Mouse (Mus musculus): ENCODE results near the gene Osbpl3.

Osbpl3 gene

DNA sequence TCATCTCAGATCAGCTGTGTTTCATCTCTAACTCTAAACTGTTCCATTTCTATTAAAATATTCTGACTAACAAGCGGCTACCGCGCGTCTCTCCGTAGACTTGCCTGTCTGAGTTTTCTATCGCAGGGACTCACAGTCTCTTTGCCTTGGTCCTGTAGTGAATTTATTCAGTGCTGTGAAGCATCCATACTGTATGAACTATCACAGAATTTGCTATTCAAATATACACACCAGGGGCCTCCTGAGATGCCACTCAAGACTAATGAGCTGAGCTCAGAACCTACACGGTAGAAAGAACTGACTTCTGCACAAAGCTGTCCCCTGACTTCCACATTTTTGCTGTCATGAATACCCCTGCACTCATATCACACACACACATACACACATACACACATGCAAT lies 154.9 kb downstream of the Osbpl3 start:
- no peak for DNase-seq (ENCODE audit: extremely low read depth, low read depth, low spot score)

DNA sequence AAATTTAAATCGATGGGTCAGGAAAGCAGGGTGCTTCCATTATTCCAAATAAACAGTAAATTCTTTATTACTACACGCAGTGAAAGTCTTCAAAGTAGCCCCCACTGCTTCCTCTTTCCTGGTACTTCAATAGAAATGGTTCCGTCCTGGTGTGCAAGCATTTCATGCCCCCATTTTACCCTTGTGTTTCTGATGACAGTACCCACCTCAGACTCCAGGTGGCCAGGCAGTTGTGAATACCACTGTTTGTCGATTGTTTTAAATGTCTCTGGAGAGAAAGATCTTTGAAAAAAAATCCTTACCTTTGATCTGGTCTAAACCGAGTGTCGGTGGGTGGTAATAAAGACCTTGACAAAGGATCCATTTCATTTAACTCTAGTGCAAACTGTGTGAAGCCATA lies 155.4 kb downstream of the Osbpl3 start:
- no peak for DNase-seq (ENCODE audit: extremely low read depth, low read depth, low spot score)

DNA sequence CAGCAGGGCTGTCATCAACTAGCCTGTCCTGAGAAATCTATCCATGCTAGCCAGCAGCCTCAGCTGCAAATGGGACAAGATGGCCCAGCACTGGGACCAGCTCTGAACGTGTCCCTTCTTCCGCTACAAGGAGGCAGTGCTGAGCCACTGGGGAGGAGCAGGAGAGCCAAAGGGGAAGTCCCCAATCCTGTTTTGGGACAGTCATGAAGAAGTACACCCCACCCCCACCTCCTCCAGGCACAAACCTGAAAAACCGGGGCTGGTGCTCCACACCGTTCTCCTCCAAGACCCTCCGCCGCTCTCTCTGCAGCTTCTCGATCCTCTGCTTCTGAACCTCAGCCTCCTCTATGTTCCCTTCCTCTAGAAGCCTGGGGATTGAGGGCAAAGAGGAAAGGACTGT lies 156.9 kb downstream of the Osbpl3 start:
- DNase-seq (ENCODE audit: extremely low read depth, low read depth, low spot score): no peak

DNA sequence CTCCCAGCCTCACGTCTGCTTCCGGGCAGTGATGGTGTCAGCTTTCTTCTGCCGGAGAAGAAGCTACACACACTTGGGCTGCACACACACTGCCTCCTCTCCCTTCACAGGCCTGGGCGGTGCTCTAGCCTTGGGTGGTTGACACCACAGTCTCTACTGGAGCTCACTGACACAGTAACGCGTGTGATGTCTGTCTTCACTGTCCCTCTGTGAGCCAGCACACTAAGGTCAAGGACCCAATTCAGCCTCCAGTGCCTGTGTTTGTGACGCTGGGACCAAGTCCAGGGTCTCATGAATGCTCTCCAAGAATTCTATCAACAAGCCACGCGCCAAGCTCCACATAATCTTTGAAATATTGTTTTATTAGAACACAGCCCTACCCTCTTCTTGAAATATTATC lies 158.3 kb downstream of the Osbpl3 start:
- no peak for DNase-seq (ENCODE audit: extremely low read depth, low read depth, low spot score)

DNA sequence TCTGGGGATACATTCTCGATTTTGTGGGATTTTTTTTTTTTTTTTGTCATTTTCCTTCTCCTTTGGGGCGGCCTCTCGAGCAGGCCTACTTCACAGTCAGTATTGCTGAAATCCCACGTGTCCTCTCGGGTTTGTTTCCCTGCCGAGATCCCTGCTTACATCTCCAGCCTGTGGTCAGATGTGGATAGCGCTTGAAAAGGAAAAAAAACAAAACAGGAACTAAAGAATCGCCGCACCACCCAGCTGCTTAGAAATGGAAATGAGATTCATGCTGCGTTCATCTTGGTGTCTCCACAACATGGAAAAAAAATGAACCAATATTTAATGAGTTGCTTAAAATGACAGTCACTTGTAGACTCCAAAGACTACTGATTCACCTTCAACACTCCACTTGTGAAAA lies 160.9 kb downstream of the Osbpl3 start:
- no peak for DNase-seq (ENCODE audit: extremely low read depth, low read depth, low spot score)

DNA sequence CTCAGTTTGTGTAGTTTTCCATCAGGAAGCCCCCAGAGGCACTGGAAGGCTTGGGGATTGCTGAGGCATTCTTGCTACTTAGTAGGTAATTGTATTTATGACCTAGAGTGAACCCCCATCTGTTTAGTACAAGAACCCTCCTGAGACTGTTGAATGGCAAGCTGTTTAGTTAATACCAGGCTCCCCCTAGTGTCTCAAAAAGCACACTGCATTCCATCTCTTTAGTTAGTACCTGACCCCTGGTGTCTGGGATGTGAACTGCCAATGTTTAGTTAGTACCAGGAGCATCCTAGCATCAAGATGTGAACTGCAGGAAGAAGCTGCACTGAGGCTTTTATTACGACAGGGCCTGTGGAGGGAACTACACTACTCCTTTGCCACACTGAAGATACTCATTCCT lies 161.9 kb downstream of the Osbpl3 start:
- no peak for DNase-seq (ENCODE audit: extremely low read depth, low read depth, low spot score)

DNA sequence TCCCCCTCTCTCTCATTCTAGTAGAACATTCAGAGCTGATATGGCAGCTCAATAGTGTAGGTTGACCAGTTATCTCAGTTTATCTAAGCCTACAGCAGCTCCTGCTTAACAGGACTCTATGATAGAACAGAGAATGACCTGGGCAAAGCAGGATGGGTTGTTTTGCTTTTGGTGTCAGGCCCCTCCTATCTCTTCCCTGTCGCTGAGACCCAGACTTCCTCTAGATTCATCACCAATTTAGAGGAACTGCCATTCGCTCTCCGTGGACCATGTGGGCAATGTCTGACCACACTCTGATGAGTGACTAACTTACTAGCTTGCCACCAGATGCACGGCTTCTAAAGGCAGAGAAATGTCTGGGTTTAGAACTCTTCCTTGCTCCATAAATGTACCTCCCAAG lies 164.4 kb downstream of the Osbpl3 start:
- DNase-seq (ENCODE audit: extremely low read depth, low read depth, low spot score): no peak

DNA sequence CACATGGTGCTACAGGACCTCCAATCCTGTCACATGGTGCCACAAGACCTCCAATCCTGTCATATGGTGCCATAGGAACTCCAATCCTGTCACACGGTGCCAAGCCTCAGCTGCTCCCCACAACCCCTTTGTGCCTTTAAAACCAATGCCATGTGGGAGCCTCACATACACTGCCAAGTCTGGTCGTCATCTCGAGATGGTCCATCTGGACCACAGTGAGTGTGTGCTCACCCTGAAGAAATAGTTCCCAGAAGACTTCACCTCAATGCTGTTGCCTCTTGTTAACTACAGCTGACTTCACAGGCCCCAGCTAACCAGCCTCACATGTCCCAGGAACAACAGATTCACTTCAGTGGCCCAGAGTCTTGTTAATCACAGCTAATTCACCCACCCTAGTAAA lies 169.1 kb downstream of the Osbpl3 start:
- no peak for DNase-seq (ENCODE audit: extremely low read depth, low read depth, low spot score)

DNA sequence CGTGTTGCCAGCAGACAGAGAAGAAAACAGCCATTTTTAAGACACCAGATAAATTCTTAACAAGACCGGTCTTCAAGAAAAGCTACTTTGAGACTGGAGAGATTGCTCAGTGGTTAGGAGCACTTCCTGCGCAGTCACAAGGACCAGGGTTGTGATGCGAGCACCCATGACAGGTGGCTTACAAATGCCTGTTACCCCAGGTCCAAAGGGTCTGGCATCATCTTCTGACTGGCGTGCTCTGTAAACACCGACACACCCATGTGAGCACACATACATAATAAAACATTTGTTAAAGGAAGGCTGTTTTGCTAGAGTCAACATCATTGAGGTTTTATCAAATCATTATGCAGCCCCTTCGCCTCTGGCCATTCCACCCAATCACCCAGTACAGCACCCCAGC lies 176.4 kb downstream of the Osbpl3 start:
- no peak for DNase-seq (ENCODE audit: extremely low read depth, low read depth, low spot score)

DNA sequence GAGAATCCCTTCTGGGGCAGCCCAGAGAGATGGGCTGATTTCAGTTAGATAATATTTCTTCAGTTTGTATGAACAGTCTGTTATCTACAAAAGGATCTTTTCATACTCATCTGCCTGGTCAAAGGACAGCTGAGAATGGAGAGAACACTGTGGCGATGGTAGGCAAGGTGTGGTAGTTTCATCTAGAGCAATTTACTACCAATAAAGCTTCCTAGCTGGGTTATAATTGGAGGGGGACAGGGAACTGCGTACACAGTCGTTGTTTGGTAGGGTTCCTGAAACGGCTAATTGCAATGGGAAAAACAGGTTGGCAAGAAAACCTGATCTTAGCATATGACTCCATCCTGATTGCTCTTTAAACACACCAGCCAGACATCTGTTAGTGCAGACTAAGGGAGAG lies 182.1 kb downstream of the Osbpl3 start:
- no peak for DNase-seq (ENCODE audit: extremely low read depth, low read depth, low spot score)

DNA sequence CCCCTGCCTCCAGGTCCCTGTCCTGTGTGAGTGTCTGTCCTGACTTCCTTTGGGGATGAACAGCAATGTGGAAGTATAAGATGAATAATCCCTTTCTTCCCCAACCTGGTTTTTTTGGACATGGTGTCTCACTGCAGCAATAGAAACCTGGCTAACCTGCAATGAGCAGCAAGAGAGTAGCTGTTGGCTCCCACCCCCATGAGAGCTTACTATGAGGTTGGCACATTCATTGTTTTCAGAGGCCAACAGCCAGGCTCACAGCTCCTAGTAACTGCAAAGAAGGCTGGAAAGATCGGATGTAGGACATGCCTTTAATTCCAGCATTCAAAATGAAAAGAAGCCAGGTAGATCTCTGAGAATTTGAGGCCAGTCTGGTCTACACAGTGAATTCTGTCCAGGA lies 182.6 kb downstream of the Osbpl3 start:
- peak; percentile 66 for DNase-seq (ENCODE audit: extremely low read depth, low read depth, low spot score)

DNA sequence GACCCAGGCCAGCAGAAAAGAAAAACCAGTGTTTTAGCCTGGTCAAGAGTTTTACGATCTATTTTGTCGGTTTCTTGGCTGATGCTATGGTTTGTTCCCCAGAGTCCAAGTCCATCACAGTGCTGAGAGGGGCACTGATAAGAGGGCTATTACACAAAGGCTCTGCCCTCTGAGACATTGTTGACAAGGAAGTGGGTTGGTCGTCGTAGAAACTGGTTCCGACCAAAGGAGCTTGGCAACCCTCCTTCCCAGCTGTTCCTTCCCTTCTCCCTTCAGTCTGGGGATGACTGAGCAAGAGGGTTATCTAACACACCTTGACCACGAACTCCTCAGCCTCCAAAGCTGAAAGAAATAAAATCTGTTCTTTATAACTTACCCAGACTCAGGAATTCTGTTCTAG lies 192.3 kb downstream of the Osbpl3 start, which contains the start of gene Gsdme:
Gsdme (minus strand) TSS at position 193 of the 400 bp plus-strand sequence.
- no peak for DNase-seq (ENCODE audit: extremely low read depth, low read depth, low spot score)

DNA sequence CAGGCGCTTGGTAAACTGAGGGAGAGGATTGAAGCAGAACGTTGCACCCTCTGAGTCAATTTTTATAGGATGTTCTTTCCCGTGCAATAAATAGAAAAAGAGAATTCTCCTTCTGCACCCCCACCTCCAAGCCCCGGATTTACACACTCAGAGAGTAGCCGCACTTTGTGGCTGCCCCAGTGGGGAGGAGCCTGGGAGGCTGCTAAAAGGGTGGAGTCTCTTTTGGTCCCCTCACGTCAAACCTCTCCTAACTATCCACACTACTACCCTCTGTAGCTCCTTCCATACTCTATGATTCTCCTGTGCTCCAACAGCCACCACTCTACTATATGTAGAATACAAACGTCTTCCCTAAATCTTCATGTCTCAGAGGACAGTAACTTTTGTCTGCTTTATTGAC lies 193.7 kb downstream of the Osbpl3 start:
- no peak for DNase-seq (ENCODE audit: extremely low read depth, low read depth, low spot score)

DNA sequence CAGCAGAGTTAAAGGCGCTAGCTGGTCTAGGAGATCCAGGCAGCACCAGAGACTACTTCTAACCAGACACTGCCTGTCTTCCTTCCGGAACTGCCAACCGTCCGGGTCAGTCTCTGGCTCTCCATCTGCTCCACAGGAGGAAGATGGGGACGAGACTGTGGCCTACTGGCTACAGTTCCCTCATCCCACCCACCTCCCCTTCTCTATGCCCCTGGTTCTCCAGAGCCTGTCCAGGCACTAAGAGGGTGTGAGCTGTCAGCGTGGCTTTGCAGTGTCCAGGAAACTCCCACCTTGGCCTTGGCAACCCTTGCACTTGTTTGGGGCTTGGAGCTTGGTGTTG lies 194.1 kb downstream of the Osbpl3 start:
- DNase-seq (ENCODE audit: extremely low read depth, low read depth, low spot score): no peak

DNA sequence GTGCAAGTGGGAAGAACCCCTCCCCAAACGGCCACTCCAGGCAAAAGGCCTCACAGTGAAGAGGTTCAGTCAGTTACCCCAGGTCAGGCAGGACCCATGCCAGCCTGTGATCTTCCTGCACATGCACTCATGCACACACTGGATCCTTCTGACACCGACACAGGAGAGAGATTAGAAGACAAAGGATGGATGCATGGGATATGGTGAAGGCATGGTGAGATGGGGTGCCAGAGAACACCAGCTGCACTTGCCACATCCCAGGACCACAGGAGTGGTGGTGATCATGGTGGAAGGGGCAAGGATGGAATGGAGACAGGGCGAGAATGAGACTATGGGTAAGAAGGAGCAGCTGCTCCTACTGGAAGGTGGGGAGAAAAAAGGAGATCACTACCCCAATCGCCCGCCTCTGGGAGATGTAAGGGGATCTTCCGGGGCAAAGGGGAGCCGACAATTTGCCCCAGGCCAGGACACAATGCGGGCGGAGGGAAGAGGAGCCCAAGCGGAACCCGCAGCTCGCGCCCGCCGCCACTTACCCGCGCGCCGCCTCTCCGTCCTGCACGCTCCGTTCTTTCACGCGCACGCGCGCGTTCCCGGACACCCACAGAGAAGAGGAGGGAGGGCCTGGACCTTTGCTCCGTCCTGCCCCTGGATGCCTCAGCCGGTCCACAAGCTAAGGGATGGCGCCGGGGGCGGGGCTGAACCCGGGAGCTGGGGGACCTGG lies 194.6 kb downstream of the Osbpl3 start:
- no peak for DNase-seq (ENCODE audit: extremely low read depth, low read depth, low spot score)

DNA sequence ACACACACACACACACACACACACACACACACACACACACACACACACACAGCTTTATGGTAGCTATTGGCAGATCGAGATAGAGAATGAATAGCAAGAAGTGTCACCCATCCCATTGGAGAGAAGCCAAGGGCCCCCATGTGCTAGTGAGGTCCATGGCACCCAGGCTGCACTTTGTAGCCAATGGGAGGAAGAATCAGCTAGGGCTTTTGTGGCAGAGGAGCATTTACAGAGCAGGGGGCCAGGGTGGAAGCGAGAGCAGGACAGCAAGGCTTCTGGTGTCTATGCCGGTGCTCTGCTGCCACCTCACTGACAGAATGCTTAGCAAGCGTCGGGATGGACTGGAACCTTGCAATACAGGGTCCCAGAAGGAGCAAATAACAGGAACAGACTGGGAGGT lies 200.6 kb downstream of the Osbpl3 start:
- DNase-seq (ENCODE audit: extremely low read depth, low read depth, low spot score): no peak

DNA sequence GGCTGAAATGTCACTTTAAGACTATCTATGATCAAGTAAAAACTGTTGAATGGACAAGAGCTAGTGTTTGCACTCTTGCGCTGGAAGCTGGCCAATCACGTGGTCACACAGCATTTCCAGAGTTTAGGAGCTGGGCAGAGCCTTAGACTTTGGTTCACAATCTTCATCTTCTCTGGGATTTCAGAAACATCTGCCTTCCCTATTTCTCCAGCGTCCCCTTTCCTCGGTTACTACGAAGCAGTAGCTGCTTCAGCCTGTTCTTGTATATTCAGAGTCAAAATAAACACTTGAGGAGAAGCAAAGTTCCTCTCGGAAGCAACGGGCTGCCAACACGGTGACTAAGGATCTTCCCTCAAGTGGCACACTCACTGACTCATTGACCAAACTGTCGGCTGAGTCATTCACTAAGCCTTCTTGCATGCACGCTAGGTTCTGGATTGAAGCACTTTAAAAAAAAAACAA lies 201.2 kb downstream of the Osbpl3 start:
- peak; percentile 58 for DNase-seq (ENCODE audit: extremely low read depth, low read depth, low spot score)

DNA sequence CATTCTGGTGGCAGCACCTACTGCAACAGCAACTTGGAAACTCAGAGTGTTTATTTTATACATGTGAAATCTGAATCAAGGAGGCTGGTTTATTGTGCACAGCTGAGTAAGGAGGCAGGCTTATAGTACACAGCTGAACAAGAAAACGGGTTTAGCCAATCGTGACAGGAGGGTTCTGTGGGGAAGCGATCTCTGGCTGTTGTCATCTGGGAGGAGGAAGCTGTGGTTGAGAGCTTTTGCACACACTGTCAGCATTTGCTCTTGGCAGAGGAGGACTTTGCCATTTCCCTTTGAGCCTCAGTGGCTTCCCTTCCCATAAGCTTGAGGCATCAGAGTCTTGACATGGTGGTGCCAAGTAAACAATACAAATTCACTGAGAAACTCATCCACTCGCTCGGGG lies 203.3 kb downstream of the Osbpl3 start:
- no peak for DNase-seq (ENCODE audit: extremely low read depth, low read depth, low spot score)

DNA sequence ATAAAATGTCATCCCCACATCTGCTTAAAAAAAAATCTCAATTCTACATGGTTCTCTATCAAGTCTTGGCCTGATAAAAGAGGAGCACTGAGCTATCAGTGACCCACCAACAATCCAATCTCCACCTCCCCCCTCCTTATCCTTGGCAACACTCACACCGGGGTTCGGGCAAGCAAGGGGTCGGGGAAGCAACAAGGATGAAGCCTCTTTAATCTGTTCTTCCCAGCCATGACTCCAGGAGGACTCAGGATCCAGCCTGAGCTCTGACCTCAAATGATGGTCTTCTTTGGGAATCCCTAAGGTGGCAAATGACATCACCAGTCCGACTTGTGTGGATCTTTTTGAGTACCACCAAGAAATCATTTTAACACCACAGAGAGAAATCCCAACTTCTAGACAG lies 208.2 kb downstream of the Osbpl3 start:
- DNase-seq (ENCODE audit: extremely low read depth, low read depth, low spot score): no peak

DNA sequence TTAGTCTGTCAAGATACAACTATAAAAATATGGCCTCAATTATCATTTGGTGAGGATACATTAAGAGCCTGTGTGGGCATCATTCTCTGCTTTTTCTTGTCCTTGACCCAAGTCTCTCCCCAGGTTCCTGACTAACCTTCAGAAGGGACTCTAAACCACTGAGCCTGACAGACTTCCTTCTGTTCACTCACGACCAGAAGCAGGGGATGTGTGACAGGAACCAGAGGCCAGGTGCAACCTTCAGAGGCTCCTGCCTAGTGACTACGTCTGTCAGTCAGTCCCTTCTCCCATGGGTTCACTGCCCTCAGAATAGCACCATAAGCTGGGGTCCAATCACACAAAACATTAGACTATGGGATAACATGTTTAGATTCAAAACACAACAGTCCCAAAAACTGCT lies 208.6 kb downstream of the Osbpl3 start:
- no peak for DNase-seq (ENCODE audit: extremely low read depth, low read depth, low spot score)

DNA sequence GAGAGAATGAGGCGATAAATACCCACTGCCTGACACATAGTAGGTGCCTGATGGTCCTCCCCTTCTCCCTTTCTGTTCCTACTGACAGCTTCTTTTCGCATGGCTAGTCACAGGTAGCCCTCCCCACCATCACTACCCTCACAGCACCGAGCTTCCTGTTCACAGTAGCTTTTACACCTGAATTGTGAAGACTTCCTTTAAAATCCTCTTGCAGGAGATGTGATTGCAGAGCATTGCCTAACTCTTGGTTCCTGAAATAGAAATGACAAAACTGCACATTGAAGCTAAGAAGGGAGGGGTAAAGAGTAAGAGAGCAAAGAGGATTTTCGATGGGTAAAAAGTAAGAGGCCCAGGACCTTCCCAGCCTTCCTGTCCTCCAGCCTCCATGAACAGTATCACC lies 211.0 kb downstream of the Osbpl3 start:
- DNase-seq (ENCODE audit: extremely low read depth, low read depth, low spot score): no peak

DNA sequence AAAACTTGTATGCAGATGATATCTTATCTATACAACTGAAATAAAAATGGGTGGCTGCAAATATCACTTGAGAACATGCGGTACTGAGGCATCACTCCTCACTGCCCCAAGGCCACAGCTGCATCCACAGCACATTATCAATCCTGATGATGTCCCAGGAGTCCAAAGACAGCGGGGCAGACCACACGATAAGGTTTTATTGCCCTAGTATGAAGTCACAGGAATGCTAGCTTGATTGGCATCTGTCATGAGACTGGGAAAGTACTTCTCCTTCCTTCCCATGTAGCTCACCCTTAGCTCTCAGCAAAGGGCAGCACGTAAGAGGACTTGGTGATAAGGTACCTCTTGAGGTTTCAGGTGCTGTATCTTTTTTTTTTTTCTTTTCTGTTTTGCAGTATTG lies 211.9 kb downstream of the Osbpl3 start:
- no peak for DNase-seq (ENCODE audit: extremely low read depth, low read depth, low spot score)

Measured in fat pad, adult 2 months (tissue).